Mouse (Mus musculus) ES-E14 (cell line): ENCODE measurements around the gene Aldh8a1. TPM values are rescaled to one million over a fixed set of nuclear protein-coding genes. Genes with fewer than 3 reads are reported as not detected.

Experiments used
- DNase-seq: peaks from one replicate; pipeline ENCODE4 v3.0.0-alpha.2; 2013; ENCODE audit warnings: low read depth, low spot score
- H3K27ac ChIP-seq: 2 replicates; pipeline ENCODE4 v1.5.1; 2012; ENCODE audit warnings: low read depth, mild to moderate bottlenecking, low read length, moderate library complexity, mixed read lengths; ENCODE audit not compliant: poor library complexity, insufficient read depth, severe bottlenecking
- H3K36me3 ChIP-seq: 2 replicates; pipeline ENCODE4 v1.6.1; 2012; ENCODE audit warnings: mild to moderate bottlenecking, low read length, moderate library complexity, mixed read lengths; ENCODE audit not compliant: control insufficient read depth, poor library complexity, insufficient read depth, severe bottlenecking
- H3K4me1 ChIP-seq, 2 experiments: fragments of 150-350 bp in 1 of 2; sonication (generic) in 1 of 2; 2 replicates each; pipeline ENCODE4 v1.6.1; 2012; ENCODE audit warnings: low read length in 2 of 2, mild to moderate bottlenecking in 1 of 2, mixed read lengths in 1 of 2; ENCODE audit not compliant: control insufficient read depth in 2 of 2, insufficient read depth in 2 of 2, poor library complexity in 1 of 2
- H3K4me3 ChIP-seq, 2 experiments: fragments of 150-350 bp in 1 of 2; sonication (generic) in 1 of 2; 2 replicates each; pipeline ENCODE4 v1.5.1; 2012; ENCODE audit warnings: low read length in 2 of 2, low read depth in 1 of 2, mild to moderate bottlenecking in 1 of 2, mixed read lengths in 1 of 2; ENCODE audit not compliant: insufficient read depth in 1 of 2, poor library complexity in 1 of 2, severe bottlenecking in 1 of 2
- H3K9ac ChIP-seq: 2 replicates; pipeline ENCODE4 v1.6.1; 2012; ENCODE audit warnings: low read depth, mild to moderate bottlenecking, low read length, mixed read lengths; ENCODE audit not compliant: poor library complexity, insufficient read depth, severe bottlenecking
- H3K9me3 ChIP-seq: fragments of 150-350 bp; sonication (generic); 2 replicates; pipeline ENCODE4 v1.6.1; 2012; ENCODE audit warnings: low read depth, mild to moderate bottlenecking, low read length; ENCODE audit not compliant: control insufficient read depth, insufficient read depth
- CHD2 ChIP-seq: IDR thresholded peaks from 2 replicates; pipeline ENCODE4 v1.6.1; 2014; ENCODE audit warnings: mild to moderate bottlenecking, low read depth, low read length, inconsistent platforms
- HCFC1 ChIP-seq: IDR thresholded peaks from 2 replicates; pipeline ENCODE4 v1.6.1; 2012; ENCODE audit warnings: low read length, inconsistent platforms, borderline replicate concordance; ENCODE audit not compliant: insufficient read depth
- MAFK ChIP-seq: IDR thresholded peaks from 2 replicates; pipeline ENCODE4 v1.6.1; 2014; ENCODE audit warnings: mild to moderate bottlenecking, low read depth, low read length, inconsistent platforms; ENCODE audit not compliant: insufficient read depth
- ZC3H11A ChIP-seq: IDR thresholded peaks from 2 replicates; pipeline ENCODE4 v1.6.1; 2012; ENCODE audit warnings: low read depth, mild to moderate bottlenecking, inconsistent platforms, low read length, borderline replicate concordance
- ZNF384 ChIP-seq: IDR thresholded peaks from 2 replicates; pipeline ENCODE4 v1.6.1; 2012; ENCODE audit warnings: low read depth, low read length, inconsistent platforms
- in situ Hi-C, 2 experiments: fragments of 600-800 bp; cut with MboI; formaldehyde crosslinking; loops; one replicate each; pipeline ENCODE4 v1.15.1; 2025; ENCODE audit warnings: low sequenced_read_pairs in 2 of 2, inconsistent platforms in 1 of 2; ENCODE audit not compliant: unreplicated experiment in 2 of 2
- total RNA-seq: library from RNA; depleted of rRNA; stranded (reverse); fragments of 300-350 nt; gene quantifications from 2 replicates; pipeline ENCODE4 v1.2.3, GENCODE M21; 2012

Gene Aldh8a1
- total RNA-seq, 1 experiment: 0.13 TPM

GRCm38 (mm10) chr10:21349946-21350345, 27.1 kb upstream of the Aldh8a1 start:
- TF ChIP-seq ZC3H11A (no peak), CHD2 (no peak), HCFC1 (no peak), ZNF384 (no peak), MAFK (no peak)
- no peak overlapping the region for H3K27ac ChIP-seq
- peaks cover 24% of the 10 kb centered on the region for H3K36me3 ChIP-seq
- in situ Hi-C loops: no loop called here
- no peak overlapping the region for H3K9ac ChIP-seq
- no peaks in the 10 kb centered on the region for H3K4me1 ChIP-seq
- no peak overlapping the region for H3K4me3 ChIP-seq
- DNase-seq: no peak
- H3K9me3 ChIP-seq: no peaks in the 10 kb centered on the region

- in situ Hi-C loops: no loop called here
- H3K4me3 ChIP-seq: no peak overlapping the region
- peaks cover 23% of the 10 kb centered on the region for H3K36me3 ChIP-seq
Measured at GRCm38 (mm10) chr10:21350531-21351515, 26.3 kb upstream of the Aldh8a1 start.

GRCm38 (mm10) chr10:21351766-21352165, 25.3 kb upstream of the Aldh8a1 start:
- in situ Hi-C loops: no loop called here
- TF ChIP-seq HCFC1: no peak
- TF ChIP-seq CHD2: no peak
- no peak for TF ChIP-seq ZC3H11A
- TF ChIP-seq ZNF384: no peak
- no peak for TF ChIP-seq MAFK
- Histone ChIP-seq H3K4me3 (no peak overlapping the region), H3K9ac (no peak overlapping the region), H3K27ac (no peak overlapping the region), H3K4me1 (no peaks in the 10 kb centered on the region), H3K36me3 (peaks cover 25% of the 10 kb centered on the region), H3K9me3 (no peaks in the 10 kb centered on the region)
- no peak for DNase-seq

More at GRCm38 (mm10) chr10:21350531-21351515, 26.3 kb upstream of the Aldh8a1 start:
- Histone ChIP-seq H3K27ac (no peak overlapping the region), H3K4me1 (no peaks in the 10 kb centered on the region), H3K9me3 (no peaks in the 10 kb centered on the region), H3K9ac (no peak overlapping the region)
- TF ChIP-seq ZNF384 (no peak), MAFK (no peak), HCFC1 (no peak), CHD2 (no peak), ZC3H11A (no peak)
- no peak for DNase-seq

- in situ Hi-C loops: no loop called here
- DNase-seq: no peak
- no peaks in the 10 kb centered on the region for H3K4me1 ChIP-seq
- no peak overlapping the region for H3K9ac ChIP-seq
- no peaks in the 10 kb centered on the region for H3K9me3 ChIP-seq
- TF ChIP-seq ZC3H11A (no peak), MAFK (no peak), HCFC1 (no peak), CHD2 (no peak)
- H3K27ac ChIP-seq: no peak overlapping the region
- no peak overlapping the region for H3K4me3 ChIP-seq
- peaks cover 20% of the 10 kb centered on the region for H3K36me3 ChIP-seq
Measured at GRCm38 (mm10) chr10:21353890-21354289, 23.2 kb upstream of the Aldh8a1 start.
